Mouse (Mus musculus) megakaryocyte, embryonic 14.5 days (primary cell): ENCODE measurements around the gene Syt13.

Experiments used
- FLI1 ChIP-seq: IDR thresholded peaks from 2 replicates; pipeline ENCODE4 v1.6.1; 2012; ENCODE audit warnings: low read length, inconsistent platforms, mixed read lengths
- GATA1 ChIP-seq: IDR thresholded peaks from 3 replicates; pipeline ENCODE4 v1.6.1; 2012; ENCODE audit warnings: mixed read lengths, low read length, inconsistent platforms, borderline replicate concordance

DNA sequence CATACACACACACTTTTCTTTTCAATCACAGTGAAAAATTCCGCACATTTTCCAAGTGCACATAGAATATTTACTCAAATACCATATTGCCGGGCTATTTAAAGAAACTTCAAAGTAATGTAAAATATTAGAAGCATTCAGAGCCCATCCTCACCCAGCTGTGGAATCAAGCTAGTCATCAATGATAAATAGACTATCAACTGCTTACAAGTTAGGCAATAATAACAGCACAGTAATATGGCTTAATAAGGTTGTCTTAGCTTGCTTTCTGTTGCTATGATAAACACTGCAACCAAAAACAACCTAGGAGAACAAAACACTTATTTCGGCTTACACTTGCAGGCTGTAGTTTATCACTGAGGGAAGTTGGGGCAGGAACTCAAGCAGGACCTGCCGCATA lies 22.4 kb upstream of the Syt13 start:
- TF ChIP-seq FLI1 (no peak), GATA1 (no peak)
